Mouse (Mus musculus): Measurements from ENCODE around the gene Tceal3. TPM values are rescaled to one million over a fixed set of nuclear protein-coding genes. Genes with fewer than 3 reads are reported as not detected.
"Not testable (repeated sequence)": the region's sequence is repeated elsewhere in the genome, so short reads cannot be mapped to it uniquely, and the experiment has no call there.

Gene Tceal3
- polyA plus RNA-seq, 1 experiment from 2014 or later = 26.1 TPM

DNA sequence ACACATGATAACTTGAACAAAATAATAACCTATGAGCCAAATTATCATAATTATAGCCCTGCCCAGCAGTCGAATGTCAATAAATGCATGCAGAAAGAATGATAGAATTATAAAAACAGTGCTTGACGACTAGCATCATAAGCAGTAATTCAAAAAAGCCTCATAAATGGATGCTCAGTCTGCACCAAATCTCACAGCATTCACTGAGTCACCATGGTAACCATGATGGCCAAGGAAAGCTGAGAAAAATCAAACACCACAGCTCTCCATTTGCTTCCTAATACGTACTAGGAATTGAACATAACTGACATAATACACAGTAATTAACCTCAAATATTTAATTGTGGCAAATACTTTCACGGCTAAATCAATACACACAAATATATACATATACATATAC lies 44.5 kb downstream of the Tceal3 start:
- no peak overlapping the region for H3K4me2 ChIP-seq
- no peak overlapping the region for H3K4me3 ChIP-seq
- no peak overlapping the region for H3K9ac ChIP-seq
- 71% methylated on average over 4 of the region's 4 CpGs for WGBS
- no peaks in the 10 kb centered on the region for H3K36me3 ChIP-seq
- no peak for ATAC-seq (ENCODE audit: insufficient number of reproducible peaks, insufficient read depth, low FRiP score, low TSS enrichment, low read depth)
- no peaks in the 10 kb centered on the region for H3K4me1 ChIP-seq
- no peaks in the 10 kb centered on the region; the same call in 1 of the 2 replicates for H3K27me3 ChIP-seq
- H3K27ac ChIP-seq = no peak overlapping the region
- H3K9me3 ChIP-seq = no peaks in the 10 kb centered on the region

DNA sequence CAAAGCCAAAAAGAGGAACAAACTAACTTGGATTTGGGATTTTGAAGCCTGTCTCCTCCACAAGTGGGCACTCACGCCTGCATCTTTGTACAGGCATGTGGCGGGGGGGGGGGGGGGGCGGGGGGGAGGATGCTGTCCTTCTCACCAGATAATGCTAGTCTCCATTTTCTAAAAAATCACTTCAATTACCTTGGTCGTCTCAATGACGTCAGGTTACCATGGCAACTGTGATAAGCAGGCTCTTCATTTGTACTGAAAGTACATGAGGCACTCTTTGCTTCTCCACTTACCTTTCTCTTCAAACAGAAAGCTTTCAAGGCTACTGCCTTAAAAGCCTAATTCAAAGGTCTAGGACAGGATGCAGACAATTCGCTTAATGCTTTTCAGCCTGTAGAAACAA lies 49.1 kb downstream of the Tceal3 start:
- H3K4me3 ChIP-seq = no peak overlapping the region
- H3K4me1 ChIP-seq = no peaks in the 10 kb centered on the region
- H3K9ac ChIP-seq = no peak overlapping the region
- H3K9me3 ChIP-seq = no peaks in the 10 kb centered on the region
- no peak overlapping the region for H3K27ac ChIP-seq
- no peak for ATAC-seq (ENCODE audit: insufficient number of reproducible peaks, insufficient read depth, low FRiP score, low TSS enrichment, low read depth)
- no peak overlapping the region for H3K4me2 ChIP-seq
- no peaks in the 10 kb centered on the region for H3K36me3 ChIP-seq
- no peaks in the 10 kb centered on the region; the same call in 1 of the 2 replicates for H3K27me3 ChIP-seq
- WGBS = 40% methylated on average over 5 of the region's 6 CpGs

DNA sequence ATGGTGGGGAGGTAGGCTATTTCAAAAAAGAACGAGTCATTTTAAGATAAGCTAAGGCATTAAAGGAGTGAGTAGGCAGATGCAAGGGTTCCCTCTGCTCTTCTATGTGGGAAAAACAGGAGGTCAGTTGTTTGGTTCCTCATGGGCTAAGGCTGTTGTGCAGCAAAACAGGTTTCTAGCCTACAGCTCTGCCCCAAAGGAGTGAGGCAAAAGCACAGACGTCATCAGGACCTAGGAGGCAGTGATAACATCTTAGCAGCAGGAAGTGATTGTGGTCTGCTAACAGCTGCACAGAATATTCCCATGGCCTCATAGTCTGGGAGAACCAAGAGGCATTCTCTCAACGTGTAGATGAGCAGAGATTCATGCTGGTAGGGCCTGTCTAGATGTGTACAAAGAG lies 55.2 kb downstream of the Tceal3 start:
- not testable (repeated sequence) for H3K4me1 ChIP-seq; H3K9me3 ChIP-seq; H3K4me2 ChIP-seq; H3K4me3 ChIP-seq; H3K27ac ChIP-seq; H3K9ac ChIP-seq; H3K36me3 ChIP-seq; H3K27me3 ChIP-seq; ATAC-seq (ENCODE audit: insufficient number of reproducible peaks, insufficient read depth, low FRiP score, low TSS enrichment, low read depth)
- 40% methylated on average over 3 of the region's 3 CpGs for WGBS

DNA sequence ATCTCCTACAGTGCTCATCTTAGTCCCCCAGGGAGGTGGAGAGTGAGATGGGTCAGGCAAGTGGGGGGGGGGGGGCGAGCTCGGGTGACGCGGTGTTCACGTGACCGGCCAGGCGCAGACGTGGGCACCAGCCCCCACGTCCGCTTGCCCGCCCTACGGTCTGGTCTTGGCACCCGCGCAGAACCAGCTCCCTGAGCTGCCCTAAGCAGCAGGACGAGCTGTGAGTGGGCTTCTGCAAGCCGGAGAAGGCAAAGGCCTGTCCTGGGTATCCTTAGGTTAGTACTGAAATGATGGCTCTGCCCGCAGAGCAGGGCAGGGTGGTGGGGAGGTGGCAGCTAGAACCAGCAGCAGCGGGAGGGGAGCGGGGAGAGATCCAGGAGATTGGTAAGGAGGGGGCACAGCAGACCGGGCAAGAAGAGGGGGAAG lies 75.7 kb downstream of the Tceal3 start:
- H3K36me3 ChIP-seq = no peaks in the 10 kb centered on the region
- H3K4me2 ChIP-seq = peak overlapping the region; percentile 61
- no peak overlapping the region for H3K27ac ChIP-seq
- H3K9me3 ChIP-seq = no peaks in the 10 kb centered on the region
- peak overlapping the region; percentile 69 for H3K9ac ChIP-seq
- H3K4me3 ChIP-seq = peak overlapping the region; percentile 51
- H3K27me3 ChIP-seq = peaks cover 35% of the 10 kb centered on the region
- WGBS = 31% methylated on average over 20 of the region's 20 CpGs
- ATAC-seq (ENCODE audit: insufficient number of reproducible peaks, insufficient read depth, low FRiP score, low TSS enrichment, low read depth) = peak; percentile 69
- H3K4me1 ChIP-seq = no peaks in the 10 kb centered on the region

DNA sequence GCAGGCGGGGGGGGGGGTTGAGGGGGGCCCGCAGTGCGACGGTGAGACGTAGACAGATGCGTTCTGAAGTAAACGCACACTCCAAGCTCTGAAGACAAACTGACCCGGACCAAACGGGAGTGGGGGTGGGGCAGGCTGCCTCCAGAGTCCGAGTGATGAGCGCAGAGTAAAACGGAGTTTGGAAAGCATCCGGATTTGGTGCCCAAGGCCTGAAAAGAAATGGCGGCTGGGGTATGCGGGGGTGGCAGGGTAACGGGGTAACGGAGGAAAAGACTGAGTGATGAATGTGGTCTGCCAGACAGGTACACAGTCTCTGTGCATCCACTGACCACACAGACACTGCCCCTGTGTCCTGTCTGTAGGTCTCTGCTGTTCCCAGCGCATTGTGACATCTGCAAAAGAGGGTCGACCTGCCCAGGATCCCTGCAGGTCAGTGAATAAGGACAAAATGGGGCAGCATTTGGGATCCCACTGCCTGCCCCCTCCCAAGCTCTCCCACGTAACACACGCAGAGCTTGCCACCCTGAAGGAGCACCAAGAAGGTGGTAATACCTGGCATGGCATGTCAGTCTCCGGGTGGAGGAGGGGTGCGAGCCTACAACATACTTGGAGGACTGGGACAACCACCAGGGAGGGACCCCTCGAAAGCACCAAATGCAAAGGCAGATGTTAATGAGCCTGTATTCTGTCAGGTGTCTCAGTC lies 76.3 kb downstream of the Tceal3 start:
- peak overlapping the region; percentile 51 for H3K4me3 ChIP-seq
- H3K4me1 ChIP-seq; ATAC-seq (ENCODE audit: insufficient number of reproducible peaks, insufficient read depth, low FRiP score, low TSS enrichment, low read depth); H3K9me3 ChIP-seq; H3K27ac ChIP-seq; H3K36me3 ChIP-seq: not testable (repeated sequence)
- WGBS = 27% methylated on average over 18 of the region's 24 CpGs
- peak overlapping the region; percentile 69 for H3K9ac ChIP-seq
- peak overlapping the region; percentile 61 for H3K4me2 ChIP-seq
- H3K27me3 ChIP-seq = peaks cover 35% of the 10 kb centered on the region

DNA sequence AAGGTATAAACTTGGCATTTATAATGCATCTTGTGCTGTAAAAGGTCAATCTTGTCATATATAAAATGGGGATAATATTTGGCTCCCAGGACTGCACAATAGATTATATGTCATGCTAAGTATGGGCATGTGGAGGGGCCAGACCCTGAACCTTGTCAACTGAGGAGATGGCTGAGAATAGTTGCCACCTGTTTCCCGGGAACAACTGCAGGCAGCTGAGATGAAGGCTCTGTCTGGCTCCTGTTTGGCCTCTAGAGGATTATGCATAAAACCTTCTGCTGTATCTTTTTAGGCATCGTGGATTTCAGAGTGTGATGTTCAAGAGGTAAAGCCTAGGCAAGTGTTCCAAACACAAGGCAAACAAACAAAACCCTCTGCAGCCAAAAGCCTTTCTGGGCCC lies 78.2 kb downstream of the Tceal3 start:
- no peak for ATAC-seq (ENCODE audit: insufficient number of reproducible peaks, insufficient read depth, low FRiP score, low TSS enrichment, low read depth)
- Histone ChIP-seq H3K4me1 (no peaks in the 10 kb centered on the region), H3K36me3 (no peaks in the 10 kb centered on the region), H3K4me3 (no peak overlapping the region), H3K27ac (no peak overlapping the region), H3K27me3 (peaks cover 34% of the 10 kb centered on the region), H3K9me3 (no peaks in the 10 kb centered on the region), H3K4me2 (no peak overlapping the region), H3K9ac (no peak overlapping the region)
- WGBS = 53% methylated on average over 2 of the region's 2 CpGs

DNA sequence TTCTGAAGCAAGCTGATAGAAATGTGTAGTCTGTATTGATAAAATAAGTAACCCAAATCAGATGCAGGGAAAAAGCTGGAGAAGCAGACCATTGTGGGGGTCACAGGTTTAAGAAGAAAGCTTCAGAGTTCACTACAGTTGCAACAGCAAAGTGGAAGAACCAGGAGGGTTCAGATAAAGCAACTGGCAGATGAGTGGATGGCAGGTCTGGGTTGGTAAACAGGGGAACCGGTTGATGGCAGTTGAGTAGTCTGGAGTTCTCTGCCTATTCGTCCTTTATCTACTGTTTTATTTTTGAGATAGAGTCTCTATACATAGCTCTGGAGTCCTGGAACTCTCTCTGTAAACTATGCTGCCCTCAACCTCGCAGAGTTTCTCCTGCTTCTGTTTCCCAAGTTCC lies 90.3 kb downstream of the Tceal3 start:
- H3K9me3 ChIP-seq = no peaks in the 10 kb centered on the region
- H3K36me3 ChIP-seq = no peaks in the 10 kb centered on the region
- ATAC-seq (ENCODE audit: insufficient number of reproducible peaks, insufficient read depth, low FRiP score, low TSS enrichment, low read depth) = no peak
- H3K4me2 ChIP-seq = no peak overlapping the region
- H3K9ac ChIP-seq = no peak overlapping the region
- H3K27me3 ChIP-seq = no peaks in the 10 kb centered on the region
- no peak overlapping the region for H3K27ac ChIP-seq
- no peak overlapping the region for H3K4me3 ChIP-seq
- 61% methylated on average over 3 of the region's 3 CpGs for WGBS
- H3K4me1 ChIP-seq = no peaks in the 10 kb centered on the region

DNA sequence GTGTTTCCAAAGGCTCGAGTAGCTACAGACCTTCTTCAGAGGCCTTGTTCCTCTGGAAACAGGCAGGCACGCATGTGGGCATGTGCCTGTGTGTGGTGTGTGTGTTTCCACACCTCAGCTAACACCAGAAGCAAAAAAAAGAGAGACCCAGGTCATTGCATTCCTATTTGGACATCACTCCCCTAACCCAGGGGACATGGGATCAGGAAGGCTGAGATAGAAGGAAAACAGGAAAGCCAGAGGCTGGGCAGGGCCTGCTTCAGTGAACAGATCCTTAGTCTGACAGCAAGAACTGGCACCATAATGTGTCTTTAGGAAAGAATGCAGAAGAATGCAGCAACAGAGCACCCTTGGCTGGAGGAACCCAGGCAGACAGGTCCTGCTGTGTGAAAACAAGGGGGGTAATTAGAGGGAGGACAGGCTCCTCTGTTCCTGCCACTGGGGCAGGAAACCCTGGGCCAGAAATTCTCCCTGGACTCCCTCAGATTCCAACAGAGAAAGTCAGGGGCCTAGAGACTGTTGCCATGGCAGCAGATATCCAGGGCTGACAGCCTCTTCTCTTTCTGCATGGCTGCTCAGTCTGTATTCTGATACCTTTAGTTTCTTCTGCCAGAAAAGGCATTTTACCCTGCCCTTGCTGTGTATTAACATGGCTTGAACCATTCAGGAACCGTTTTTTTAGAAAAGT lies 101.1 kb downstream of the Tceal3 start:
- not testable (repeated sequence) for H3K4me2 ChIP-seq; ATAC-seq (ENCODE audit: insufficient number of reproducible peaks, insufficient read depth, low FRiP score, low TSS enrichment, low read depth); H3K4me1 ChIP-seq; H3K9me3 ChIP-seq; H3K27me3 ChIP-seq; H3K9ac ChIP-seq; H3K36me3 ChIP-seq; H3K4me3 ChIP-seq; H3K27ac ChIP-seq
- WGBS = 43% methylated on average over 3 of the region's 3 CpGs

DNA sequence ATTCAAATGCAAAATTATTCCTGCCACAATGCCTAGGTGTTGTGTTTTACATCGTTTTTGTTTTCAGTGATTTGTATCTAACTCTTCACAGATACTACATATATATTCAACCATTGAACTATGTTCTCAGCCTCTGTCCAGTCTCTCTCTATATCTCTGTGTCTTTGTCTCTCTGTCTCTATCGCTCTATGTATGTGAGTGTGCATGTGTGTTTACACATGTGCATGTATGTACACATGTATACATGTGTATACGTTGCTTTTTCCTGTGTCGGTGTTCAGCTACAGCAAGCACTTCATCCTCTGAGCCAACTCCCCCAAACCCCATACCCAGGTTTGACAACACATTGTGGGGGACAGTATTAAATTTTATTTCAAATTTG lies 101.6 kb downstream of the Tceal3 start:
- H3K4me3 ChIP-seq = no peak overlapping the region
- H3K9me3 ChIP-seq = no peaks in the 10 kb centered on the region
- 87% methylated on average over 4 of the region's 4 CpGs for WGBS
- ATAC-seq (ENCODE audit: insufficient number of reproducible peaks, insufficient read depth, low FRiP score, low TSS enrichment, low read depth) = no peak
- no peak overlapping the region for H3K4me2 ChIP-seq
- H3K27ac ChIP-seq = no peak overlapping the region
- H3K36me3 ChIP-seq = no peaks in the 10 kb centered on the region
- H3K9ac ChIP-seq = no peak overlapping the region
- H3K27me3 ChIP-seq = no peaks in the 10 kb centered on the region
- H3K4me1 ChIP-seq = no peaks in the 10 kb centered on the region

DNA sequence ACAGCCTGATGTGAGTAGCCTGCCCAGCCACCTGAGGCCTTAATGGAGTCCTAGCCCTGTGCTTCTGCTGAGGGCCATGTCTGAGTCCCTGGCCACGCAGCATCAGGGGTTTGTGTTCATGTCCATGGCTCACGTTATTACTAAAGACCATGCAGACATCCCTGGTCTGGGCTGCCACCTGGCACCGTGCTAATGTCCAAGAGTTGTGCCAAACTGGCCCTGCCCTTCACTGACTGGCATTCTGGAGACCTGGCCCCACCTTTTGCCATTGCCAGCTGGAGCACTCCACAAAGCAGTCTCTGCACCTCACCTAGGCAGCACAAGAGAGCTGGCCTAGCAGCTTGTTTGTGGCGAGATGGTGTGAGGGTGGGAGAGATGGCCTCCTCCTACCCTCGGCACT lies 102.6 kb downstream of the Tceal3 start:
- no peaks in the 10 kb centered on the region for H3K36me3 ChIP-seq
- no peak overlapping the region for H3K4me3 ChIP-seq
- no peak overlapping the region for H3K4me2 ChIP-seq
- no peaks in the 10 kb centered on the region for H3K9me3 ChIP-seq
- H3K27me3 ChIP-seq = no peaks in the 10 kb centered on the region
- no peak overlapping the region for H3K9ac ChIP-seq
- H3K4me1 ChIP-seq = no peaks in the 10 kb centered on the region
- WGBS = 73% methylated on average over 5 of the region's 5 CpGs
- H3K27ac ChIP-seq = no peak overlapping the region
- ATAC-seq (ENCODE audit: insufficient number of reproducible peaks, insufficient read depth, low FRiP score, low TSS enrichment, low read depth) = no peak

DNA sequence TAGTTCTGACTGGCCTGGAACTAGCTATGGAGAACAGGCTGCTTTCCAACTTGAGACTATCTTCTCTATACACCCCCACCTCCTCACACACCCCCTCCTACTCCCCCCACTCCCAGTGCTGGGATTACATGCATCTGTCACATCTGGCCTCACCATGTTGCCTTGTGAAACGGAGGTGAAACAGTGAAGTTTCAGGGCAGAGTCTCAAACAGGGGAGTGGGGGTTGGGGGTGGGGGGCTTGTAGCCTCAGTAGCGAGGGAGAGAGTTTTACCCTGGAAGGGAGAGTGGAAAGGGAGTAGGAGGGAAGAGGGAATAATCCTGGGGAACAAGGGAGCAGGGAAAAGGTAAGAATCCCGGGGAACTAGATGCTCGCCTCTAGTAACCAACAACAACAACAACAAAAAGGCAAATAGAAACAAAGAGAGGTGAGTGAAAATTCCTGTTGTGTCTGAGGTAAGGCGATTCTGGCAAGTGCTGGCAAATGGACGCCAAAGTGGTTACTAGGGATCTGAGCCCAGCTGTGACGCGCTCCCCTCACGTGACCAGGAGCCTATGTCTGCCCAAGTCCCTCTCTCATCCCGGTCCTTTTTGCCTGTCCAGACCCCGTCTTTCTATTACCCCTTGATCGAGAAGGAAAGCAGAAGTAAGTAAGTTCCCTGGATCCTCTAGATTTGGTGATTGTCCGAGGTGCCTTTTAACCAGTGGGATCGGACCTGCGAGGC lies 117.0 kb downstream of the Tceal3 start, which contains the start of gene Tceal1:
Gene Tceal1, plus strand, starts transcription at position 537 of the 722 bp plus-strand sequence.
- H3K36me3 ChIP-seq = no peaks in the 10 kb centered on the region
- peak within 1 kb of the TSS; percentile 80 for H3K9ac ChIP-seq
- peak within 1 kb of the TSS; percentile 59 for H3K4me2 ChIP-seq
- peak within 1 kb of the TSS; percentile 91 for H3K27ac ChIP-seq
- H3K4me1 ChIP-seq = no peaks in the 10 kb centered on the region
- H3K4me3 ChIP-seq = peak within 1 kb of the TSS; percentile 51
- WGBS = 21% methylated on average over 15 of the region's 15 CpGs
- no peaks in the 10 kb centered on the region for H3K9me3 ChIP-seq
- peaks cover 18% of the 10 kb centered on the region; the same call in 1 of the 2 replicates for H3K27me3 ChIP-seq
- ATAC-seq (ENCODE audit: insufficient number of reproducible peaks, insufficient read depth, low FRiP score, low TSS enrichment, low read depth) = peak; percentile 89

All from embryonic facial prominence, embryonic 13.5 days (tissue).